Mouse (Mus musculus) 3T3-L1 (cell line): ENCODE data around the gene Gjc1.

ENCODE experiments used
- DNase-seq: peaks from one replicate; pipeline ENCODE4 v3.0.0-alpha.2; 2015; ENCODE audit warnings: low read depth, low spot score

Gjc1 gene

DNA sequence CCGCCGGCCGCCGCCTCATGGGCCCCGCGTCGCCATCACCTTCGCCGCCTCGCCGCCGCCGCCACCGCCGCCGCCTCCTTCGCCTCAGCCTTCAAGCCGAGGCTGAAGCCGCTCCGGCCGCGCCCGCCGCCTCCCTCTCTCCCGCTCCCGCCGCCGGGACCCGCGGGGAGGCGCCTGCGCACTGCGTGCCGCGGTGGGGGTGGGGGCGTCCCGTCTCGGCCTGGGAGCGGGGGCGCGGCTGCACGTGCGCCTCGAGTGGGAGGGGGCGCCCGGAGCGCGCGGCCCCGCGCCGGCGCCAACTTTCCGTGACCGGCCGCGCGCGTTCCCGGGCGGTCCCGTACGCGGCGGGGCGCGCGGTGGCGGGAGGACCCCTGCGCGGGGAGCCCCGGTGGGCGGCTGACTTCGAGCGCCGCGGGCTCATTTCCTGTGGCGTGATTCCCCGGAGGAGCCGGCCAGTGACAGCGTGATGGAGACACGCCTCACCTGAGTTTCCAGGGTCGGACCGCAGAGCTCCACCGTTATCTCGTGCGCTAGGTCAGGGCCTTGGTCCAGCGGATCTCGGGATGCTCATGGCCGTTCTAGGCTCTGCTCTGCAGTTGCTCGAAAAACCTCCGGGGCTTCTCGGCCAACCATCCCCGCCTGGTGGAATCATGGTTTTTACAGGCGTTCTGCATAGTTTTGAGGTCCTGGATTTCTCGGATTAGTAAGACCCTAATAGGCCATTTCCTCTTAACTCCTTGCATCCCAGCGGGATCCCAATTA is at the start of gene Gjc1:
TSS of gene Gjc1 (minus strand) at position 680 of the 762 bp plus-strand sequence.
- DNase-seq: peak; percentile 83

DNA sequence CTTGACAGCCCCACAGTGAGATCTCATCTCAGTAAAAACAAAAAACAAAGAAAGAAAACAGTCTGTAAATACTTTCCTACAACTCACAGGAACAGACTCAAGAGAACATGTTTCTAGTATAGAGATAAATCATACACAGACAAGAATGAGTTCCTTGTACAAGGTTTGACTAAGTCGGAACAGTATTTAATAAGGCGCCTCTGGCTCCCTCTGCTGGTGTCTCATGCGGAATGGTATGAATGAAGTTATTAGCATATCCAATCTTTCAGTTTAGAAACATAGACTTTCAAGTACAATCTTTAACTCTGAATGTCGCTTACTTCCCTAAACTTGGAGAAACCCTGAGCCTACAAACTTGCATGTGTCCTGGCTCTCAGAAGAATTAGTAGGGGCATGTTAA is 44.8 kb upstream of the Gjc1 start:
- DNase-seq: peak; percentile 88

- DNase-seq: no peak
Measured at GRCm38 (mm10) chr11:102859933-102860332, 40.4 kb upstream of the Gjc1 start.

DNA sequence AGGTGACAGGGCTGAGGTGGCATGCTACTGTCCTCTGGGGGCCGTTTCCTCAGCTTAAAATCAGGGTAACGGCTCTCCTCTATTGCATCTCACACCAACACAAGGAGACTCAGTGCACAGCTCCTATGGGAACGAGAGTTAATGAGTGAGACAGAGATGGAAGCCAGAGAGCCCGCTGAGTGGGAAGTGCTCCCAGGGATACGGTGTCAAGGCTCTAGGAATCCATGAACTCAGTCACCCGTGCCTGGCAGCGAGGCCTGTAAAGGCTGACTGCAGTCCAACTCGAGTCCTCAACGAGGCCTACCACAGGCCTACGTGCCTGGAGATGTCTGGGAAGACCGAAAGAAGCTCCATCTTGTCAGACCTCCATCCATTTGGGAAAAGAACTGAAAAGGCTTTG is 39.5 kb upstream of the Gjc1 start:
- no peak for DNase-seq

- DNase-seq: no peak
Measured at GRCm38 (mm10) chr11:102855941-102856340, 36.4 kb upstream of the Gjc1 start.

DNA sequence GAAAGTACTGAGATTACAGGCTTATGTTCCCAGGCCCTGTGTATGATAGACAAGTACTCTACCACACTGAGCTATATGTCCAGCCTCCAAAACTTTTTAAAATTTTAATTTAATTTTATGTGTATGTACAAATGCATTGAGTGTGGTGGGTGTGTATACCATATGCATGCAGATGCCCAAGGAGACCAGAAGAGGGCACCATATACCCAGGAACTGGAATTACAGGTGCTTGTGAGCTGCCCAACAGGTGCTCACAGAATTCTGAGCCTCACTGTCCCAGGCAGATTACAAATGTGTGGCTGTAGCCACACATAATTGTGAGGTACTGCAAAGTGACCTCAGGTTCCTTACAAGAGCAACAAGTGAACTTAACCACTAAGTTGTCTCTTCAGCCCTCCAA is 34.3 kb upstream of the Gjc1 start:
- peak; percentile 24 for DNase-seq

GRCm38 (mm10) chr11:102851883-102852282 is 32.4 kb upstream of the Gjc1 start:
- peak; percentile 72 for DNase-seq

GRCm38 (mm10) chr11:102845926-102846325 is 26.4 kb upstream of the Gjc1 start:
- DNase-seq: no peak

GRCm38 (mm10) chr11:102838616-102839150 is 19.2 kb upstream of the Gjc1 start:
- DNase-seq: no peak

GRCm38 (mm10) chr11:102838126-102838525 is 18.6 kb upstream of the Gjc1 start:
- DNase-seq: no peak

GRCm38 (mm10) chr11:102837385-102837784 is 17.9 kb upstream of the Gjc1 start:
- no peak for DNase-seq

DNA sequence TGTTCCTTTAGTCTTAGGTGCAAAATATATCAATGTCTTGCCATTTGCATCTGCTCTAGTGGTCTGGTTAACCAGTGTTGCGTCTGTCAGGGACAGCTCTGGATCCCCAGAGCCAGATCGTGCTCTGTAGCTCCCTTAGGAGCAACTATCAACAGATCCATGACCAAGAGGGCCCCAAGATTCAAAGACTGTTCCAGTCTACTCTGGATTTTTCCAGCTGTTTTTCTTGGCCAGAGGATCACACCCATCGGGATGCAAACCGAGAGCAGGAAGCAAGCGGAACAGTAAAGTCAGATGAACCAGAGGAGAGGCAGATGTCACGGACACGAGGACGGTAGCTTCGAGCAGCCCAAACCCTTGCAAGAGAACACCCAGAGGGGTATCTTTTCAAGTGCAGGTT is 16.6 kb upstream of the Gjc1 start:
- no peak for DNase-seq

GRCm38 (mm10) chr11:102835549-102835948 is 16.0 kb upstream of the Gjc1 start, which contains the start of gene Higd1b:
TSS of gene Higd1b (plus strand) at chr11:102835849.
- no peak for DNase-seq

- DNase-seq: no peak
Measured at GRCm38 (mm10) chr11:102834219-102834618, 14.7 kb upstream of the Gjc1 start.

GRCm38 (mm10) chr11:102832700-102833297 is 13.3 kb upstream of the Gjc1 start:
- DNase-seq: no peak

- no peak for DNase-seq
Measured at GRCm38 (mm10) chr11:102830276-102830675, 10.8 kb upstream of the Gjc1 start.

DNA sequence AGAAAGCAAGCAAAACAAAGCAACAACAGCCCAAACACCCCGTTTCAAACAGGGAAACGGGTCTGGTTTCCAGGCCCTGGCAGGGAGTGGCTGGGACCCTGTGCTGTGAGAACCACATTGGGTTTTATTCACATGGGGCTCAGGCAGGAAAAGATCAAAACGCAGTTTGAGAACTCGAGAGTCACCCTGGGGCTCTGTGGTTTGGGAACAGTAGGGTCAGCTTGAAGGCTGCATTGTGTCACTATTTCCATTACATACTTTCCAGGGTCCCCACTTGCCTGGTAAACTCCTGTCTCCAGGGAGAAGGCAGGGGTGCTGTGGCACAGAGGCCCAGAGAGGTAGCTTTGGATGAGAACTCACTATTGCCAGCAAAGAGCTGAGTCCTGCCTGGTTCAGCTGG is 7.6 kb upstream of the Gjc1 start:
- no peak for DNase-seq

DNA sequence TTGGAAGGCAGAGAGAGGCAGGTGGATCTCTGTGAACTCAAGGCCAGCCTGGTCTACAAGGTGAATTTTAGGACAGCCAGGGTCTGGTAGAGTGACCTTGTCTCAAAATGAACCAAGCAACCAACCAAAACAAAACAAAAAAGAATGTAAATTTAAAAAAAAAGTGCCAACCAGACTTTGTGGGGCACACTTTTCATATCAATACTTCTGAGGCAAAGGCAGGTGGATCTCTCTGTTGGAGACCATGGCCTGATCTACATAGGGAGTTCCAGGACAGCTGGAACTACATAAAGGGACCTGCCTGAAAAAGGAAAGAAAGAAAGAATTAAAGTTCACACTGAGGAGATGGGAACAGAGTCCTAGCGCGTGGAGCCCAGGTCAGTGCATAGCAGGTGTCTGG is 7.0 kb upstream of the Gjc1 start:
- DNase-seq: no peak

DNA sequence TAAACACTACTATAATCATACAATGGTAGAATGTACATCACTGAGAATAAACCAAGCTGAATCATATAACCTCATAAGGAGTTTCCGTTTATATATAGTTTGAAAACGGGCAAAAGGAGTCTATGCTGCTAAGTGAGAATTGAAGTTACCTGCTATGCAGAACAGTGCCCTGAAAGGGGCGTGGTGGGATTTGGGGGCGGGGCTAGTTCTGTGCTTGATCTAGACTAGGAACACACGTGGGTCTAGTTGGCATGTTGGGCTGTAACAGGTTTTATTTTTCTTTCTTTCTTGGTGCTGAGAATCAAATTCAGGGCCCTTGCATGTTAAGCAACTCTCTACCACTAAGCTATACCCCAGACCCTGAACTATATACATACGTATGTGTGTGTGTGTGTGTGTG is 1.7 kb upstream of the Gjc1 start:
- DNase-seq: no peak

- DNase-seq: no peak
Measured at GRCm38 (mm10) chr11:102820432-102820831, 932 bp upstream of the Gjc1 start.

DNA sequence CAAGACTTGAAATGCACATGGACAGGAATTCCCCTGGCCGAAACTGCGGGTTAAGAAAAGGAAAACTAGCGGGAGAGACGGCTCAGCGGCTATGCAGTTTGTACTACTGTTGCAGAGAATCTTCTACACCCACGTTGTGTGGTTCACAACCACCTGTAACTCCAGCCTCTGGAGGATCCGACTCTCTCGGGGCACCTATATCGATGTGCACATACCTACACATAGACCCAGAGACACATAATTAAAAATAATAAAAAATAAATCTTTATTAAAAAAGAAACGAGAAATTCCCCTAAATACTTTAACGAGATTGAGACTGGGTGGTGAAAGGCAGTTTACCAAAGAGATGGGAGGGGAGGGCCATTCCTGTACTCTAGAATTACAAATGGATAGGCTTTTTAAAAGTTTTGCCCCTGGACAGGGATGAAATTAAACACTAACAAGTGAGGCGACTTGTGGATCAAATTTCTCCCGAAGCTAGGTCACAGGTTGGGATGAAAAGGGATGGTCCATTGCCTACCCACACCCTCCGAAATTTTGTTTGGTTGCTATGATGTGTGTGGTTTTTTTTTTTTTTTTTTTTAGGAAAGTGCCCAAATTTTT is 384 bp upstream of the Gjc1 start:
- DNase-seq: no peak

DNA sequence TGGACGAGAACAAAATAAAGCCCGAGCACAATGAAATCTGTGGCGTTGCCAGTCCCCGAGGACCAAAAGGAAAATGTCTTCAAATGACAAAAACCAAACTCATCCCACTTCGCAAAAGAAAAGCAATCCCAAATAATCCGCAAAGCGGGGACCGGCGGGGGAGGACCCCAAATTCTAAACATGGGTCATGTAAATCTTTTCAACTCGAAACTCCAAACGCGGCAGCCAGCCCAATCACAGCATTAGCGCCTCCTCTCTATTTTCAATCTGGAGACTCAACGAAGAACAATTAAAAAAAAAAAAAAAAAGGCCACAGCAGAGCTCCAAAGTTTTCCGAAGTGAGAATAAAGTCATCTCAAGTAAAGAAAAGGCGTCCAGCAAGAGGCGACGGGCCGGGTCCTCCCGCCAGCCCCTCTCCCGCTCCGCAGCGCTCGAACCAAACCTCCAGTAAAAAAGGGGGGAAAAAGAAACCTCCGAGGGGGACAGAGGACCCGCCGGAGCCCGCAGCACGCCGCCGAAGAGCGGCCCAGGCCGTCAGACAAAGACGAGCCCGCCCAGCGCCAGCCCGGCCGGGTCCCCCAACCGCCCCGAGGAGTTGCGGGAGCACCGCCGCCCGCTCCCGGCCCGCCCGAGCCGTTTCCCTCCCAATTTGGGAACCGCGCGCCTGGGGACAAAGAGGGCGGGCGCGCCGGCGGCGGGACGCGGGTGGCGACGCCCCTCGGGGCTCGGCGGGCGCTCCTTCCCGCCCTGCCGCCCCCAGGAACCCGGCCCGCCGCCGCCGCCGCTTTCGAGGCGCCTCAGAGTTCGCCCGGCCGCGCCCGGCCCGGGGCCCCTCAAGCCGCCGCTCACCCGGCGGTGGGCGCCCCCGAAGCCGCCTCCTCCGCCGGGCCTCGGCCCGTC is 1.1 kb downstream of the Gjc1 start:
- DNase-seq: peak; percentile 48
